Mouse (Mus musculus) erythroblast, embryonic 14.5 days (primary cell): Measurements from ENCODE around the gene Itpk1.

Experiments
- GATA1 ChIP-seq: IDR thresholded peaks from 2 replicates; pipeline ENCODE4 v1.6.1; 2012; ENCODE audit warnings: low read length, inconsistent platforms, mixed read lengths
- TAL1 ChIP-seq: IDR thresholded peaks from 3 replicates; pipeline ENCODE4 v1.6.1; 2012; ENCODE audit warnings: low read length, inconsistent platforms, mixed read lengths

- TF ChIP-seq GATA1 (no peak), TAL1 (no peak)
Observed at GRCm38 (mm10) chr12:102697381-102697780, 7.3 kb downstream of the Itpk1 start.
